Mouse (Mus musculus): ENCODE results near the gene Zbtb5.

- TF ChIP-seq CTCF (IDR thresholded peaks at IDR 0.05; ENCODE audit: low read depth, low read length) (no peak), EP300 (IDR thresholded peaks at IDR 0.05; ENCODE audit: insufficient read depth, low read depth, low read length) (no peak)
Observed at GRCm38 (mm10) chr4:44998071-44998470, 14.1 kb downstream of the Zbtb5 start.
